Mouse (Mus musculus) spleen, adult 12 weeks (tissue): ENCODE results near the gene Gm28729.
"Not testable (repeated sequence)": the region's sequence is repeated elsewhere in the genome, so short reads cannot be mapped to it uniquely, and the experiment has no call there.

Source experiments
- DNase-seq: peaks from one replicate; pipeline ENCODE4 v3.0.0; 2022; ENCODE audit warnings: low spot score

Gene Gm28729

DNA sequence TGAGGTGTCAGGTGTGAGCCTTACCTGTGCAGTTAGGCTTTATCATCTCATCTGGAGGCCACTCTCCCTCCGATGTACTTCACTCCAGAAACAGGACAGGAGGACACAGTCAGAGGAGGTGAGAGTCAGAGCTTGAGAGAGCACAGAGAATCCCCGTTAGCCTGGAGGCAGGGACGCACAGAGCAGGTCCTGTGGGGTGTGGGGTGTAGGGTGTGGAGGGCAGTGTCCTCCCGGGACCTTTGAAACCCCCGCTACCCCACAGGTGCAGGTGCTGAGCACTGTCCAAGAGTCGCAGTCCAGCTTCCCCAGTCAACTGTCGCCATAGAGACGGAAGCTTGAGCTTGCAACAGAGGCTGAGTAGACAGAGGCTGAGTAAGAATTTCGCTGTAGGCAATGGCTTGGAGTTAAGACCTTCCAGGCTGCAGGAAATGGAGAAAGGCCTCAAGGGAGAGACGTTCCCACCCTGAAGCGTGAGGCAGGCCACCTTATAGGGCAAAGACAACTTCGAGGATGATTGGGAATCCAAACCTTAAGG, at the start of gene Gm28729:
Gene Gm28729 (minus strand): TSS at position 293 of the 535 bp plus-strand sequence.
- DNase-seq = no peak

DNA sequence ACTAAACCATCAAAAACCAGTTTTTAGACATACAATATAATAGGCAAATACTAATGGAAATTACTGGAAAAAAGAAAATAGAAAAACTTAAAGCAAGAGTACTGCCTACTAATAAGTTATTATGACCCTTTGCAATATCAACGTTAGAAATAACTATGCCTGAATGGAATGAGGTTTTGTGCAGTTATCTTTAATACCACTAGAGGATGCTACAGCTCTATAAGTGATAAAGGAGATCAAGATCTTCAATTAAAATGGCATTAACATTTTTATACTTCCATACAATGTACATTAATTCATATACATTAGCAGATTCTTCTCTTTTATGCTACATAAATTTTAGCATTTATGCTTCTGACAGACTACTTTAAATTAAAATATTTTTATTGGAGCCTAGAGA, 48.2 kb upstream of the Gm28729 start:
- DNase-seq = no peak

- no peak for DNase-seq
Observed at GRCm38 (mm10) chr9:96572754-96573153, 47.7 kb upstream of the Gm28729 start.

- DNase-seq = no peak
Observed at GRCm38 (mm10) chr9:96566470-96566996, 41.5 kb upstream of the Gm28729 start.

DNA sequence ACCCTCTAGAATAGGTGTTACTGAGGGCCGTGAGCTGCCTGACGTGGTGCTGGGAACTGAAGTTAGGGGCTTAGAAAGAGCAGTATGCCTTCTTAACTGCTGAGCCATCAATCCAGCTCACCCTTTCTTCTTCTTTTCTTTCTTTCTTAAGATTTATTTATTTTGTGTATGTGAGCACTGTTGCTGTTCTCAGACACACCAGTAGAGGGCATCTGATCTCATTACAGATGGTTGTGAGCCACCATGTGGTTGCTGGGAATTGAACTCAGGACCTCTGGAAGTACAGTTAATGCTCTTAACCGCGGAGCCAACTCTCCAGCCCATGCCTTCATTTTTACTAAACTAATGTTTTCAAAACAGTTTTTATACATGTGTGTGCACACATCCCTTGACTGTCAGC, 38.4 kb upstream of the Gm28729 start:
- DNase-seq = no peak

GRCm38 (mm10) chr9:96559148-96559547, 34.1 kb upstream of the Gm28729 start:
- no peak for DNase-seq

DNA sequence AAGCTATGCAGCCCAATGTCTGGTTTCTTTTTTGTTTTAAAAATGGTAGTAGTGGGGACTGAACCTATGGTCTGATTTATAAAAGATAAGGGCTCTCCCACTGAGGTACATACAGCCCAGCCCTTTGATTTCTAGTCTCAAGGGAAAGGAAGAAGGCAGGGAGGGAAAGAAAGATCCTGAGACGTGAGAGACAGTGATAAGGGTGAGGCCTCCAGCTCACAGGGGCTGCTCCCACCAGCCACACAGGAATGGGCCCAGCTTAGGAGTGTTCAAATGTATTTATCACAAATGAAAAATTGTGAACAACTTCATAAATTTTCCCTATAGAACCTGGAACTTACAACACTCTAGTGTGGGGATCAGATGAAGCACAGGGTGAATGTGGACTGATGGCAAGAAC, 33.5 kb upstream of the Gm28729 start:
- no peak for DNase-seq

DNA sequence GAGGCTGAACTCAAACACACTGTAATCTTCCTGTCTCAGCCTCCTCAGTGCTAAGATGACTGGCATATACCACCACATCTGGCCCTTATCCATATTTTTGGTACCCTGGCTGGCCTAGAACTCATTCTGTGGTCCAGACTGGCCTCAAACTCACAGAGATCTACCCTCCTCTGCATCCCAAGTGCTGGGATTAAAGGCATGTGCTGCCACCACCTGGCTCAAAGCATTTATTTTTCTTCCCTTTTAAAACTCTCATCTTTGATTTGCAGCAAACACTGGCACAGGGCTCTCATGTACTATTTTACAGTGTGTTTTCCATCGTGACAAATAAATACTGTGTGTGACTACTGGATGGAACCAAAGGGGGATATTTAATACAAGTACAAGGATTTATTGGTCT, 29.0 kb upstream of the Gm28729 start:
- DNase-seq = no peak

DNA sequence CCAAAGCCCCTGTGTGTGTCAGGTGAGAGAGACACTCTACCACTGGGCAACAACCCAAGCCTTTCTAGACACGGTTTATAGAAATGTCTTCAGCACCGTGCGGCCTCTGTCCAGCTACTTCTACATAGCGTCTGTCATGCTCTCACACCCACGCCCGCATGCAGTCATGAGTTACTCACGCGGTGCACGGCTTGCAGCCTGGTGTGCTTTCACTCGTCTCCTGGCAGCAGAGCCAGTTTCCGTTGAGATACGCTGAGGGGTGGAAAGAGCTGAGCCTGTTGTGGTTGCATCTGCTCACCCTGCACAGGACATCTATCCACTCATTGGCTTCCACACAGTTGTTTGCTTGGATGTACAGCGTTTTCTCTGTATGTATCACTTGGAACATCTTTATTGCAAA, 20.3 kb upstream of the Gm28729 start:
- DNase-seq = no peak

DNA sequence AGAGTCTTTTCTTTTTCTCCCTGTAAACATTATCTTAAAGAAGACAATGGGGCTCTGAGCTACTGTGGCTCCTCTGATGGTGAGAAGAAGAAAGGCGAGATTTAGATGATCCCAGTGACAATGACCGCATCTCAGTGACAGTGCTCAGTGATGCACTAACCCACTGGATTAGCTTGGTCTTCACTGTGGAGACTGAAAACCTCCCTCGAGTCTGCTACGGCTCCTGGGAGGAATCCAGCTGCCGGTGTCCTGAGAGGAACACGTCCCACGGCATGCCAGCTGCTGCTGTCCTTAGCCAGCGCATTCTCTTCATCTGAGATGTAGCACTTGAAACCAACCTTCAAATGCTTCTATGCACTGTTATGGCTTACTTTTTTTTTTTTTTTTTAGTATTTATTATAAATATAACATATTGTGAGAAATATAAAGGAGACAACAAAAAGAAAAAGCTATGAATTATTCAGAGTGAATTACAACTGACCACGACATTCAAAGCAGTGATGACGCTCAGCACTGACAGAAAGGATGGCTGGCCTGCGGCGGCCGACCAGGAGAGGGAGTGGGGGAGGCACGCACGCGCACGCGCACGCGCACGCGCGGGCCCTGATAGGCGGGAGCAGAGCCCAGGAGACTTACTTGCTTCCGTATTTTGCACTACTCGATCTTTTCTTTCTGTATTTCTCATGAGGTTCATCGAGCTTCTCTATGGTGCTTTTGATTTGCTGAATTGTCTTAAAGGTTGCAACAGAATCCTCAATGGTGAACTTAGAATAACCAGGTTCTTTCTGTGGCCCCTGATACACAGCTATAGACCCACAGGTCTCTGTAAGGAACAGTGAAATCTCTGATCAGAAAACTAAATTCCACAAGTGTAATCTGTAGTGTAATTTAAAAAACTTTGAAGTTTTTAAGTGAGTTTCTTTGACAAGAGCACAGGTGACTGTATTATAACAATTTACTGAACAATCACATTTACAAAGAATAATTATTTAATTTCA, 18.9 kb upstream of the Gm28729 start:
- no peak for DNase-seq

DNA sequence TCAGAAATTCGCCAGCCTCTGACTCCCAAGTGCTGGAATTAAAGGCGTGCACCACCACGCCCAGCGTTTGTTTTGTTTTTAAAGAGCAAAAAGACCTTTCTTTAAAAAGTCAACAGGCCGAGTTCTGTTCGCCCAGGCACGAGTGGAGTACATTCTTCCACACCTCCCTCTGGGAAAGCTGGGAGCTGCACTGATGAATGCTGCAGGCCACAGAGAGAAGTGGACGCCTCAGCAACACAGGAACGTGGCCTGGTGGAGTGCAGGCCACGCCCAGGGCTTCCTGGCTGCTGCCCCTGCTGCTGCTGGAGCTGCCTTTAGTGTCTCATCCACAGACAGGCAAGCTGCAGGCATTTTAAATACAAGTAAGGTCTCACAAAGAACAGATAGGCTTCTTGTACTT, 13.9 kb upstream of the Gm28729 start:
- DNase-seq = no peak

GRCm38 (mm10) chr9:96537615-96537919, 12.5 kb upstream of the Gm28729 start:
- no peak for DNase-seq

GRCm38 (mm10) chr9:96536895-96537614, 12.0 kb upstream of the Gm28729 start:
- peak; percentile 3 for DNase-seq

GRCm38 (mm10) chr9:96536093-96536492, 11.0 kb upstream of the Gm28729 start:
- DNase-seq = not testable (repeated sequence)

DNA sequence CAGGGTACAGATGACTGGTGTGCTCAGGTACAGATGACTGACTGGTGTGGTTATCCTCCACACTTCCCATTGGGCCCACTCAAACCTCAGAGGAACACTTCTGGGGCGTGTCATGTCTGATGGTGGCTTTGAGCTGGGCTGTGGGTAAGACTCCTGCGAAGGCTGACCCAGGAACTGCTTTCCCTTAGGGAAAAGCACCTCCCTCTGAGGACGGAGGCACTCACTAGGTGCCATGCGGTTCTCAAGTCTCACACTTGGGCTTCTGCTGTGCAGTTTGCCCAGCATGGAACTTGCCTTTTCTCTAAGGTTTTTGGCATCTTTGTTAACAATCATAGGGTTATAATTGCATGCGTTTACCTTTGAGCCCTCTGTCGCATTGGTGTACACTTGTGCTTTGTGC, 10.4 kb upstream of the Gm28729 start:
- no peak for DNase-seq

DNA sequence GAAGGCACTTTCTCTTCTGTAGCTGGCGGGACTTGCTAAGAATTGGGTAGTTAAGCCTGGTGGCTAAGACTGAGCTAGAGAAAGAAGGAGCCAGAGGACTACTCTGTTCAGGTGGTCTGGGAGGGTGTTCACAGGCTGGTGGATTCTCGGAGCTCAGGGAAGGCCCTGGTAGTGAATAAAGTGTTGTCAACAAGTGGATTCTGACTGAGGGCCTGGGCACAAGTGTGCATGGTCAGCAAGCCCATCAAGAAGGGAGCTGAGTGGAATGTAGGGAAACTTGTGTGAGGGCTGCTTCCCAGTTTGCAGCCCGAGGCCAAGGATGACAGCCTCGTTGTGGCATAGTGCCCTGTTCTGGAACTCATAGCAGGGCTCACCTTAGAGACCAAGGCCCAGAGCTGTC, 9.2 kb upstream of the Gm28729 start:
- DNase-seq = no peak

GRCm38 (mm10) chr9:96533476-96533875, 8.4 kb upstream of the Gm28729 start:
- DNase-seq = no peak

GRCm38 (mm10) chr9:96532531-96532930, 7.5 kb upstream of the Gm28729 start:
- DNase-seq = no peak

GRCm38 (mm10) chr9:96530674-96531081, 5.6 kb upstream of the Gm28729 start:
- DNase-seq = no peak

DNA sequence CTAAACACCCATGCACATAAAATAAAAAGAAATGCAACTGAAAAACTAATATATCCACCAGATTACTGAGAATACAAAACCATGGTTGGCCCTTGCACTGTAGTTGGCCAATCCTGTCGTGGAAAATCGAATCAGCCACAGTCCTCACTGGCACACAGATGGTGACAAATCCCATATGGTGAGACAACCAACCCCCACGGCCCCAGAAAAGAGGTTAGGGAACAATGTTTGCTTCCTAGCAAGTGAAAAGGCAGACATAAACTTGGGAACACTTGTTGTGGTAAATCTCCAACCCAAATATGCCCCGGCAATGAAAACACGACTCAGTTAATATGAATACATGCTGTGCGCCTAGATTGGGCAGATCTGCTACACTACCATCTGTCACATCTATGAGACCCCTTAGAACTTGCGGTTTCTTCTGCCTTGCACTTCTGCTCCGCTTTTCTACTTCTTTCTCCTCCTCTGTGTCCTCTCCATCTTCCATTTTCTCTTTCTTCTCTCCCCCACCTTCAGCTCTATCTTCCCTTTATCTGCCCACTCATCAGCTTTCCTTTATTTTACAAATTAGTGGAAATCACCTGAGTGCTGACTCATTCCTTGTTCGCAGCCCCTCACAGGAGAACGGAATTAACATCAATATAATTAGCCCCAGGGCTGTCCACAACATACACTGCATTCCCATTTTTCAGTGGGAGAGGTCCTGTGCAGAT, 5.1 kb upstream of the Gm28729 start:
- no peak for DNase-seq

DNA sequence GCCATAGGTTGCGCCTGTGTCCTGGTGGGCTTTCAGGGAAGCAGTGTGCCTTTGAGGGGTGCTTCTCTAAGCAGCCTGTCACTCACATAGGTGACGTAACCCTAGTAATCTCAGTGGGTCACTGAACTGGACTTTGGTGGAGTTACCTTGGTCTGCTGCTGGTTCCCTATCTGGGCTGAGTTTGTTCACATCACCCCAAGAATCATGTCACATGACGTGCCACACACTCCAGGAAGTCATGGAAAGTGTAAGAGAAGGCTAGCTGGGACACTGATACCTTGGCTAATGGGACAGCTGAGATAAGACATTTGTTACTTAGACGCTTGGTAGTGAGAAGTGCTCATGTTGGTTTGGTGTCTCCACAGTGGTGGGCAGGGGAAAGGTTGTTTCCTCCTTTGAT, 947 bp upstream of the Gm28729 start:
- DNase-seq = no peak

DNA sequence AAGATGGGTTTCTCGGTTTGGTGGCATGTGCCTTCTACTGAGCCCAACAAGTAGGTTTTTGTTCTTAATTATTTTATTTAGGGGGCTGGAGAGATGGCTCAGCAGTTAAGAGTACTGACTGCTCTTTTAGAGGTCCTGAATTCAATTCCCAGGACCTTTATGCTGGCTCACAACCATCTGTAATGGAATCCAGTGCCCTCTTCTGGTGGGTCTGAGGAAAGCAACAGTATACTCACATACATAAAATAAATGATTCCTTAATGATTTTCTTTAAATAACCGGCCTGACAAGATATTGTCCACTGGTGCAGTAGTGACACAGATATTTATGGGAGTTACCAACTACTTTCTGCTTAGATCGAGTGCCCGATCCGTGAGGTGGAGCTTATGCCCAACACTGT, 1.9 kb downstream of the Gm28729 start:
- DNase-seq = no peak
